Mouse (Mus musculus): ENCODE data around the gene Tmc4. TPM values are rescaled to one million over a fixed set of nuclear protein-coding genes. Genes with fewer than 3 reads are reported as not detected.

Gene Tmc4
- polyA plus RNA-seq, 1 experiment from 2014 or later: 6.2 TPM

DNA sequence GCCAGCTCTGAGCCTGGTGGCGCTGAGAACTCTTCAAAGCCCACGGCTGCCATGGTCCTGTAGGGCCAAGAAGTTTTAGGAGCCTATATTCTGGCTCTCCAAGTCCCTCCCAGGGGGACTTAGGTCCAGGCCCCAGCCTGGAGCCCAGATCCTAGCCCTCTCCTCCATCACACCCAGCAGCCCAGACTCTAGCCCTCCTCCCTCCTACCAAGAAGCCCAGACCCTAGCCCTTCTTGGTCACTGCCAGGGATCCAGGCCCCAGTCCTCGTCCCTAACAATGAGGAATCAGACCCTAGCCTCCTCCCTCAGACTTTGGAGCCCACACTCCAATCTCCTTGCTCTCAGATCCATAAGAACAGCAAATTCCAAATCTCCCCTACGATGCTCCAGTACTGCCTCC, 48.3 kb downstream of the Tmc4 start:
- H3K27ac ChIP-seq: no peak overlapping the region
- H3K4me1 ChIP-seq: peaks cover 21% of the 10 kb centered on the region
- no peaks in the 10 kb centered on the region for H3K27me3 ChIP-seq
- ATAC-seq (ENCODE audit: insufficient number of reproducible peaks, insufficient read depth, low FRiP score, low TSS enrichment): 0 out of 2 replicates have a peak, but pooled peaks have one; percentile 28
- peak overlapping the region; percentile 73 for H3K4me3 ChIP-seq
- H3K36me3 ChIP-seq: peaks cover 24% of the 10 kb centered on the region
- peak overlapping the region; percentile 74 for H3K9ac ChIP-seq
- H3K9me3 ChIP-seq: no peaks in the 10 kb centered on the region
- peak overlapping the region; percentile 93 for H3K4me2 ChIP-seq (replicated peaks)
- 37% methylated on average over 4 of the region's 4 CpGs for WGBS

DNA sequence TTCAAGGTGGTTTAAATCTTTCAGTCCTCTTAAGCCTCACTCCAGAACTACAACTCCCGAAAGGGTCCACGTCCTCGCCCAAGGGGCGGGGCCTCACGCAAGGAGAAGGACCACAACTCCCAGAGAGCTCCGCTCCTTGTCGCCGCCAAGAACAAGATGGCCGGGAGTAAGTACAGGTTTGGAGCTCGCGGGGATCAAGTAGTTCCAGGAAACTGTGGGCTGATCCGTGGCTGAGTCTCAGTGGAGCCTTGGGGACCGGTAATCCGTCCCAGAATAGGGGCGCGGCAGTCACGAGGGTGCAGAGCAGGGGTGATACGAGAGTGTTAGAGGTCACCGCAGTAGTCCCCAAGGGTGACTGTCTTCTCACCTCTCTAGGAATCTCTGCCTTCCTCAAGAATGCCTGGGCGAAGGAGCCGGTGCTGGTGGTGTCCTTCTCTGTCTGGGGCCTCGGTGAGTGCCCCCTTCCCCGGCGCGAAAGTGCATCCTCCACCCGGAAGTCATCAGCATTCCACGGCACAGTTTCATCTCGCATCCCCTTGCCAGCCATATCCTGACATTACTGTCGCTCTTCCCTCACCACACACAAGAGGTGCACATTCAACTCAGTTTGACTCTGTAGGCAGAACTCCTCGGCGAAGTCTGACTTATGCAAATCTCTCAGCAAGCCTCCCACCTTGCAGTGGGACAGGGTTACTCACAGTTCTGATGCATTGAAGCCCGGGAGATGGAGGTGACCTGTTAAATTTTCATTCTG, 59.9 kb downstream of the Tmc4 start, which contains the start of gene Ndufa3:
Gene Ndufa3 (plus strand): TSS at position 132 of the 754 bp plus-strand sequence.
- no peaks in the 10 kb centered on the region for H3K27me3 ChIP-seq
- peak within 1 kb of the TSS; percentile 66 for H3K27ac ChIP-seq
- peak within 1 kb of the TSS; percentile 79 for H3K4me2 ChIP-seq (replicated peaks)
- peak within 1 kb of the TSS; percentile 81 for H3K4me3 ChIP-seq
- peaks cover 31% of the 10 kb centered on the region for H3K36me3 ChIP-seq
- ATAC-seq (ENCODE audit: insufficient number of reproducible peaks, insufficient read depth, low FRiP score, low TSS enrichment): peak; percentile 88
- 1% methylated on average over 32 of the region's 32 CpGs for WGBS
- H3K9ac ChIP-seq: peak within 1 kb of the TSS; percentile 77
- H3K9me3 ChIP-seq: no peaks in the 10 kb centered on the region
- peaks cover 7% of the 10 kb centered on the region; the same call in 1 of the 2 replicates for H3K4me1 ChIP-seq

DNA sequence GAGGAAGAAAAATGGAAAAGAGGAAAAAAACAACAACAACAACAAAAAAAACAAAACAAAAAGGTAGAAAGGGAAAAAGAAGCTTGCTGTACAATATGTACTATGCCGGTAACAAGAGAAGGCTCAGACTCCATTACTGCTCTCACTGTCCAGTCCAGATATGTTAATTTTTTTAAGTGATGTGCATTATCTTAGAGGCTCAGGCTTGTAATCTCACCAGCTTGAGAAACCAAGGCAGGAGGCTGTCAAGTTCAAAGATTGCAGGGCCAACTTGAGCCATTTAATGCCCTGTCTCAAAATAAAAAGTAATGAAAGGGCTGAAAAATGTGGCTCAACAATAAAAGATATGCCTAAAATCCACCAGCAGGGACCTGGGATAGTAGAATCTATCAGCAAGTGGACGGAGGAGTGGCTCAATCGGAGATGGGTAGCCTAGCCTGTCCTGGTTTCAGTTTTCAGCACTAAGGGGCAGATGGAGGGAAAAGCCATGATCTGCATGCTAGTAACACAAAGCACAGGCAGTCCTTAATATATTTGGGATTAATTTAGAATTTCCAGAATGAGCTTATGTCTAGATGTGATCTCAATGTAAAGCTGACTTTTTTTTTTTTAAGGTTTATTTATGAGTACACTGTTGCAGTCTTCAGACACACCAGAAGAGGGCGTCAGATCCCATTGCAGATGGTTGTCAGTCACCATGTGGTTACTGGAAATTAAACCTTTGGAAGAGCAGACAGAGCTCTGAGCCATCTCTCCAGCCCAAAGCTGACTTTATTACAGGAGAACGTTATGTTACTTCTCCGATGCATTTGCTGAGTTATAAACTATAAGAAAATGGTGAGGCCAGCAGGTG, 60.7 kb downstream of the Tmc4 start:
- Histone ChIP-seq H3K9me3 (no peaks in the 10 kb centered on the region), H3K36me3 (peaks cover 25% of the 10 kb centered on the region), H3K4me2 (replicated peaks) (peak overlapping the region; percentile 79; the same call in 1 of the 2 replicates), H3K4me1 (peaks cover 7% of the 10 kb centered on the region; the same call in 1 of the 2 replicates), H3K27ac (no peak overlapping the region), H3K9ac (no peak overlapping the region), H3K4me3 (peak overlapping the region; percentile 81), H3K27me3 (no peaks in the 10 kb centered on the region)
- ATAC-seq (ENCODE audit: insufficient number of reproducible peaks, insufficient read depth, low FRiP score, low TSS enrichment): no peak
- 42% methylated on average over 6 of the region's 6 CpGs for WGBS

DNA sequence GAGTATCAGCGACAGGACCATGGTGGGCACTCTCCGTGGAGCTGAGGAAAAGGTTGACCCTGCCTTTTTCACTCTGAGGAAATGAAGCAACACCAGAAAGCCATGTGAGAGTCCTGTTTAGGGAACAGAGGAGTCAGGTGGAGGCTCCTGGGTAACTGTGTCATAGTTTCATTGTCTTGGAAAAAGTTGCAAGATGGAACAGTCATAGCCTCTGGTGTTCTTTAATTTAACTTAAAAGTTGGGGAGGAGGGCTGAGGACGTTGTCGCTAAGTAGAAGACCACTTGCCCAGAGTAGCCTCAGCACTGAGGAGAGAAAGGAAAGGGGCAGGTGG, 61.3 kb downstream of the Tmc4 start, which contains the start of gene Oscar:
Gene Oscar (minus strand): TSS at position 101 of the 332 bp plus-strand sequence.
- H3K4me2 ChIP-seq (replicated peaks): peak within 1 kb of the TSS; percentile 79; the same call in 1 of the 2 replicates
- peaks cover 7% of the 10 kb centered on the region; the same call in 1 of the 2 replicates for H3K4me1 ChIP-seq
- H3K9ac ChIP-seq: no peak within 1 kb of the TSS

More for the DNA sequence above, 61.3 kb downstream of the Tmc4 start, which contains the start of gene Oscar:
- no peaks in the 10 kb centered on the region for H3K9me3 ChIP-seq
- no peaks in the 10 kb centered on the region for H3K27me3 ChIP-seq
- peak within 1 kb of the TSS; percentile 81; the same call in 1 of the 2 replicates for H3K4me3 ChIP-seq
- 77% methylated on average over 4 of the region's 4 CpGs for WGBS
- no peak within 1 kb of the TSS for H3K27ac ChIP-seq
- H3K36me3 ChIP-seq: peaks cover 24% of the 10 kb centered on the region
- ATAC-seq (ENCODE audit: insufficient number of reproducible peaks, insufficient read depth, low FRiP score, low TSS enrichment): no peak

Small RNA genes within 50 kb of the gene (microRNA-seq; reads per million reads assigned to microRNA genes)
- gene Mir3572: 3.3 reads per million, percentile 15 among the genes with 10 or more reads in this experiment

Other genes starting within 250 kb of the Tmc4 start
- gene Tarm1, start 174.9 kb downstream of the Tmc4 start, polyA plus RNA-seq (2016; fragmentation: Nextera tagmentation; extraction: Ambion mirVana): not detected in 2 replicates
- gene Oscar, start 61.4 kb downstream of the Tmc4 start, polyA plus RNA-seq (2016; fragmentation: Nextera tagmentation; extraction: Ambion mirVana): 0.22 and 0.23 TPM in 2 replicates
- 367 and 407 TPM in 2 replicates for gene Ndufa3, start 60.2 kb downstream of the Tmc4 start, polyA plus RNA-seq (2016; fragmentation: Nextera tagmentation; extraction: Ambion mirVana)
- gene Tfpt, start 47.6 kb downstream of the Tmc4 start, polyA plus RNA-seq (2016; fragmentation: Nextera tagmentation; extraction: Ambion mirVana): 38.0 and 38.8 TPM in 2 replicates
- gene Prpf31, start 47.6 kb downstream of the Tmc4 start, polyA plus RNA-seq (2016; fragmentation: Nextera tagmentation; extraction: Ambion mirVana): 129 and 130 TPM in 2 replicates
- gene Cnot3, start 32.3 kb downstream of the Tmc4 start, polyA plus RNA-seq (2016; fragmentation: Nextera tagmentation; extraction: Ambion mirVana): 65.5 and 66.1 TPM in 2 replicates
- gene Leng1, start 11.7 kb downstream of the Tmc4 start, polyA plus RNA-seq (2016; fragmentation: Nextera tagmentation; extraction: Ambion mirVana): 23.4 and 24.6 TPM in 2 replicates
- gene Tsen34, start 15.3 kb upstream of the Tmc4 start, polyA plus RNA-seq (2016; fragmentation: Nextera tagmentation; extraction: Ambion mirVana): 283 and 284 TPM in 2 replicates
- 58.3 and 60.8 TPM in 2 replicates for gene Mboat7, start 16.0 kb upstream of the Tmc4 start, polyA plus RNA-seq (2016; fragmentation: Nextera tagmentation; extraction: Ambion mirVana)
- 1,360 and 1,379 TPM in 2 replicates for gene Rps9, start 26.4 kb upstream of the Tmc4 start, polyA plus RNA-seq (2016; fragmentation: Nextera tagmentation; extraction: Ambion mirVana)
- gene Pirb, start 42.8 kb upstream of the Tmc4 start, polyA plus RNA-seq (2016; fragmentation: Nextera tagmentation; extraction: Ambion mirVana): 0.08 TPM in 1 of 2 replicates, not detected in the other
- gene Gm15448, start 148.1 kb upstream of the Tmc4 start, polyA plus RNA-seq (2016; fragmentation: Nextera tagmentation; extraction: Ambion mirVana): not detected in 2 replicates
- gene Pira2, start 167.5 kb upstream of the Tmc4 start, polyA plus RNA-seq (2016; fragmentation: Nextera tagmentation; extraction: Ambion mirVana): 0.09 and 0.17 TPM in 2 replicates
- not detected in 2 replicates for gene Gm14548, start 220.6 kb upstream of the Tmc4 start, polyA plus RNA-seq (2016; fragmentation: Nextera tagmentation; extraction: Ambion mirVana)
- 0.14 TPM in 1 of 2 replicates, not detected in the other for gene Lilra6, start 237.9 kb upstream of the Tmc4 start, polyA plus RNA-seq (2016; fragmentation: Nextera tagmentation; extraction: Ambion mirVana)

All from embryonic facial prominence, embryonic 12.5 days (tissue).